Mouse (Mus musculus) heart, postnatal 0 days (tissue): ENCODE measurements around the gene 2610301B20Rik.

Experiments
- CTCF ChIP-seq: IDR thresholded peaks from 2 replicates; pipeline ENCODE4 v1.5.1; 2016; ENCODE audit warnings: antibody characterized with exemption, control low read depth, low read depth
- EP300 ChIP-seq: IDR thresholded peaks from 2 replicates; pipeline ENCODE4 v1.6.1; 2016; ENCODE audit warnings: antibody characterized with exemption, low read depth

DNA sequence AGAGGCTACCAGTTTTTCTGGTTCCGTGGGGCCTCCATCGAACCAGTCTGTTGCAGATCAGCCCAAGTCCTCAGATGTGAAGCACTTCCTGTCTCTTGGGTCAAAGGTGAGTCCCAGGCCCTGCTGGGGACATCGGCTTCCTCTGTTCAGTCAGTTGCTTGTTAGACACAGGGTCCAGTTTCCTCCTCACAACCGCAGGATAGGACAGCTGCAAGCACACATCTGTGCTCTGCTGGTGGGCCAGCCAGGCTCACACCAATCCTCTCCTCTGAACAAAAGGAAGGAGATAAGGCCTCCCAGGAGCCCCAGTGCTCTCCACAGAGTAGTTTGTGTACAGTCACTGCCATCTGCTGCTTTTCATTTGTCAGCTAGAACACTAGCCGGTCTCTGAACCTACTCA lies 44.8 kb downstream of the 2610301B20Rik start:
- TF ChIP-seq CTCF: no peak
- no peak for TF ChIP-seq EP300
